Mouse (Mus musculus): ENCODE data around the gene Ccdc103. TPM values are rescaled to one million over a fixed set of nuclear protein-coding genes. Genes with fewer than 3 reads are reported as not detected.
A peak's percentile ranks its signal among the peaks of the same experiment; 100 is the strongest.

Gene Ccdc103
- total and polyA plus RNA-seq, 3 experiments = 1.4 to 1.6 TPM; not detected in 1

- Histone ChIP-seq H3K9ac (ENCODE audit: control insufficient read depth, low read depth, low read length, poor library complexity, severe bottlenecking) (no peak overlapping the region), H3K4me3 (ENCODE audit: control insufficient read depth in 1 of 2, insufficient read depth in 1 of 2, low read depth in 2 of 2, low read length in 2 of 2) (no peak overlapping the region), H3K27ac (ENCODE audit: control insufficient read depth, low read depth, low read length) (no peak overlapping the region), H3K27me3 (ENCODE audit: control insufficient read depth in 1 of 2, insufficient read depth in 2 of 2, low read length in 2 of 2) (peaks cover 2% of the 10 kb centered on the region in 2 experiments; a peak in 1 of 4 replicates), H3K9me3 (replicated peaks; ENCODE audit: insufficient read depth, low read length) (no peaks in the 10 kb centered on the region), H3K79me2 (ENCODE audit: control insufficient read depth, insufficient read depth, low read length, poor library complexity) (no peaks in the 10 kb centered on the region), H3K36me3 (ENCODE audit: control insufficient read depth in 1 of 2, insufficient read depth in 2 of 2, low read length in 2 of 2) (no peaks in the 10 kb centered on the region; a peak in 1 of 4 replicates), H3K4me1 (ENCODE audit: control insufficient read depth in 1 of 2, insufficient read depth in 2 of 2, low read length in 2 of 2) (peaks cover 0 to 3% of the 10 kb centered on the region in 2 experiments; a peak in 1 of 4 replicates)
- DNase-seq (ENCODE audit: low read depth, low spot score) = no peak
- TF ChIP-seq MYC (IDR thresholded peaks at IDR 0.05; ENCODE audit: low read depth, low read length) = no peak
Measured at GRCm38 (mm10) chr11:102834219-102834618, 46.8 kb upstream of the Ccdc103 start.

- no peaks in the 10 kb centered on the region for H3K79me2 ChIP-seq (ENCODE audit: control insufficient read depth, insufficient read depth, low read length, poor library complexity)
- H3K36me3 ChIP-seq (ENCODE audit: control insufficient read depth in 1 of 2, insufficient read depth in 2 of 2, low read length in 2 of 2) = no peaks in the 10 kb centered on the region; a peak in 1 of 4 replicates
- TF ChIP-seq POLR2A (IDR thresholded peaks at IDR 0.05; ENCODE audit: control insufficient read depth in 1 of 2, insufficient read depth in 1 of 2, low read depth in 1 of 2, low read length in 2 of 2, poor library complexity in 1 of 2) = no peak
- TF ChIP-seq E2F4 (IDR thresholded peaks at IDR 0.05; ENCODE audit: borderline replicate concordance, low read depth, low read length) = no peak
- TF ChIP-seq MAZ (IDR thresholded peaks at IDR 0.05; ENCODE audit: low read depth, low read length) = no peak
- TF ChIP-seq MYB (IDR thresholded peaks at IDR 0.05; ENCODE audit: low read depth, low read length) = no peak
- 0 out of 2 replicates have a peak, but pooled peaks have one; percentile 20 for TF ChIP-seq POLR2AphosphoS2 (IDR thresholded peaks at IDR 0.05; ENCODE audit: low read length)
- TF ChIP-seq HCFC1 (IDR thresholded peaks at IDR 0.05; ENCODE audit: low read depth, low read length) = no peak
- H3K9me3 ChIP-seq (replicated peaks; ENCODE audit: insufficient read depth, low read length) = no peaks in the 10 kb centered on the region
- H3K4me3 ChIP-seq (ENCODE audit: control insufficient read depth in 1 of 2, insufficient read depth in 1 of 2, low read depth in 2 of 2, low read length in 2 of 2) = no peak within 1 kb of the TSS
- H3K27me3 ChIP-seq (ENCODE audit: control insufficient read depth in 1 of 2, insufficient read depth in 2 of 2, low read length in 2 of 2) = 0 out of 4 replicates have a peak, but pooled peaks cover 0 to 2% of the 10 kb centered on the region in 2 experiments
- peaks cover 0 to 3% of the 10 kb centered on the region in 2 experiments; a peak in 1 of 4 replicates for H3K4me1 ChIP-seq (ENCODE audit: control insufficient read depth in 1 of 2, insufficient read depth in 2 of 2, low read length in 2 of 2)
- no peak within 1 kb of the TSS for H3K27ac ChIP-seq (ENCODE audit: control insufficient read depth, low read depth, low read length)
- H3K9ac ChIP-seq (ENCODE audit: control insufficient read depth, low read depth, low read length, poor library complexity, severe bottlenecking) = no peak within 1 kb of the TSS
- no peak for DNase-seq (ENCODE audit: low read depth, low spot score)
Measured at GRCm38 (mm10) chr11:102835549-102835948, 45.5 kb upstream of the Ccdc103 start, which contains the start of gene Higd1b. Gene Higd1b, plus strand, starts transcription at chr11:102835849.

DNA sequence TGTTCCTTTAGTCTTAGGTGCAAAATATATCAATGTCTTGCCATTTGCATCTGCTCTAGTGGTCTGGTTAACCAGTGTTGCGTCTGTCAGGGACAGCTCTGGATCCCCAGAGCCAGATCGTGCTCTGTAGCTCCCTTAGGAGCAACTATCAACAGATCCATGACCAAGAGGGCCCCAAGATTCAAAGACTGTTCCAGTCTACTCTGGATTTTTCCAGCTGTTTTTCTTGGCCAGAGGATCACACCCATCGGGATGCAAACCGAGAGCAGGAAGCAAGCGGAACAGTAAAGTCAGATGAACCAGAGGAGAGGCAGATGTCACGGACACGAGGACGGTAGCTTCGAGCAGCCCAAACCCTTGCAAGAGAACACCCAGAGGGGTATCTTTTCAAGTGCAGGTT lies 44.9 kb upstream of the Ccdc103 start:
- Histone ChIP-seq H3K9ac (ENCODE audit: control insufficient read depth, low read depth, low read length, poor library complexity, severe bottlenecking) (no peak overlapping the region), H3K27me3 (ENCODE audit: control insufficient read depth in 1 of 2, insufficient read depth in 2 of 2, low read length in 2 of 2) (no peaks in the 10 kb centered on the region), H3K4me3 (ENCODE audit: control insufficient read depth in 1 of 2, insufficient read depth in 1 of 2, low read depth in 2 of 2, low read length in 2 of 2) (no peak overlapping the region), H3K4me1 (ENCODE audit: control insufficient read depth in 1 of 2, insufficient read depth in 2 of 2, low read length in 2 of 2) (peaks cover 0 to 3% of the 10 kb centered on the region in 2 experiments; a peak in 1 of 4 replicates), H3K36me3 (ENCODE audit: control insufficient read depth in 1 of 2, insufficient read depth in 2 of 2, low read length in 2 of 2) (no peaks in the 10 kb centered on the region; a peak in 1 of 4 replicates), H3K27ac (ENCODE audit: control insufficient read depth, low read depth, low read length) (no peak overlapping the region), H3K9me3 (replicated peaks; ENCODE audit: insufficient read depth, low read length) (no peaks in the 10 kb centered on the region), H3K79me2 (ENCODE audit: control insufficient read depth, insufficient read depth, low read length, poor library complexity) (no peaks in the 10 kb centered on the region)
- no peak for DNase-seq (ENCODE audit: low read depth, low spot score)
- no peak for TF ChIP-seq MAFK (IDR thresholded peaks at IDR 0.05; ENCODE audit: borderline replicate concordance, low read depth, low read length)
- no peak for TF ChIP-seq NELFE (IDR thresholded peaks at IDR 0.05; ENCODE audit: low read depth, low read length)
- no peak for TF ChIP-seq GABPA (IDR thresholded peaks at IDR 0.05; ENCODE audit: low read depth, low read length)
- no peak for TF ChIP-seq MXI1 (IDR thresholded peaks at IDR 0.05; ENCODE audit: low read depth, low read length)
- no peak for TF ChIP-seq MYC (IDR thresholded peaks at IDR 0.05; ENCODE audit: low read depth, low read length)
- no peak for TF ChIP-seq MAZ (IDR thresholded peaks at IDR 0.05; ENCODE audit: low read depth, low read length)
- TF ChIP-seq ETS1 (IDR thresholded peaks at IDR 0.05; ENCODE audit: low read depth, low read length) = no peak
- no peak for TF ChIP-seq UBTF (IDR thresholded peaks at IDR 0.05; ENCODE audit: borderline replicate concordance, insufficient read depth, low read depth, low read length)
- TF ChIP-seq MEF2A (IDR thresholded peaks at IDR 0.05; ENCODE audit: extremely low read depth, insufficient replicate concordance, low read depth, low read length, poor library complexity, severe bottlenecking) = no peak
- no peak for TF ChIP-seq SMC3 (IDR thresholded peaks at IDR 0.05; ENCODE audit: low read depth, low read length)
- TF ChIP-seq SIN3A (IDR thresholded peaks at IDR 0.05; ENCODE audit: low read length) = no peak
- no peak for TF ChIP-seq JUND (IDR thresholded peaks at IDR 0.05; ENCODE audit: low read depth, low read length)
- TF ChIP-seq GATA1 (IDR thresholded peaks at IDR 0.05; ENCODE audit: low read depth, low read length) = no peak
- no peak for TF ChIP-seq POLR2AphosphoS2 (IDR thresholded peaks at IDR 0.05; ENCODE audit: low read length)
- TF ChIP-seq POLR2A (IDR thresholded peaks at IDR 0.05; ENCODE audit: control insufficient read depth in 1 of 2, insufficient read depth in 1 of 2, low read depth in 1 of 2, low read length in 2 of 2, poor library complexity in 1 of 2) = no peak; a peak in 1 of 4 replicates

Measured in MEL (cell line).